Mouse (Mus musculus) cerebellum, adult (tissue): ENCODE results near the gene Gm10142.
"Not testable (repeated sequence)": the region's sequence is repeated elsewhere in the genome, so short reads cannot be mapped to it uniquely, and the experiment has no call there.

Experiments
- ATAC-seq: cut with Nextera tagmentation; 2 replicates; pipeline ENCODE4 v1.9.2; 2017; ENCODE audit warnings: mild to moderate bottlenecking, moderate library complexity, mixed read lengths; ENCODE audit not compliant: insufficient number of reproducible peaks, low FRiP score, low TSS enrichment

Gm10142 gene

DNA sequence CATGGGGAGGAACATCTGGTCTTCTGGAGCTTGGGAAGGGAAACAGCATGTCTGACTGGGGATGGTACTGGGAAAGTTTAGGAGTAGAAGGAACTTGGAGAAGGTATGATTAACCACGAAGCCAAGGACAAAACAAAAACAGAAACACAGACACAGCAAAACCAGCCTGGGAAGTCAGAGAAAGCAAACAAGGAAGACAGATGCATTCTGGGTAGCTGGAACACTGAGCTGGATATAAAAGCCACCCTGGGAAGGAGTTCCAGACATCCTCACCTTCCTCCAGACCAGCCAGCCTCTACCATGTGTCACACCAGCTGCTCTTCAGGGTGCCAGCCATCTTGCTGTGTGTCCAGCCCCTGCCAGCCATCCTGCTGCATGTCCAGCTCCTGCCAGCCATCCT lies at the start of gene Gm10142:
Gm10142 (plus strand) TSS at position 301 of the 400 bp plus-strand sequence.
- no peak for ATAC-seq

DNA sequence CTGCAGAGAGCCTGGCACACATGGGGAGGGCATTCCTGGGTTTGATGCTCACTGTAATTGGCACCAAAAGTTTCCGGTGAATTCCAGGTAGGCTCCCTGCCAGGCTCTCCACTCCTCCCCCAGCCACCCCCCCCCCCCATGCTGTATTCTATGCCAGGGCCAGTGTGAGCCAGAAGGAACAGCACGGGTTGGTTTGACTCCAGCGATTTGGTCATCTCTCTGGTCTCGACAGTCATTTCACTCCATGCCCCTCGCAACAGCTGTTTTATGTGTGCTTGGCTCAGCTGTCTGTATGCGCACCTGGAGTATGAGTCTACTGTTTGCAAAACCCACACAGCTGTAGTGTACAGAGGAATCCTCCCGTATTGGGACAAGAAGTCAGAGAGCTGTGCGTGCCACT lies 49.3 kb upstream of the Gm10142 start:
- no peak for ATAC-seq

DNA sequence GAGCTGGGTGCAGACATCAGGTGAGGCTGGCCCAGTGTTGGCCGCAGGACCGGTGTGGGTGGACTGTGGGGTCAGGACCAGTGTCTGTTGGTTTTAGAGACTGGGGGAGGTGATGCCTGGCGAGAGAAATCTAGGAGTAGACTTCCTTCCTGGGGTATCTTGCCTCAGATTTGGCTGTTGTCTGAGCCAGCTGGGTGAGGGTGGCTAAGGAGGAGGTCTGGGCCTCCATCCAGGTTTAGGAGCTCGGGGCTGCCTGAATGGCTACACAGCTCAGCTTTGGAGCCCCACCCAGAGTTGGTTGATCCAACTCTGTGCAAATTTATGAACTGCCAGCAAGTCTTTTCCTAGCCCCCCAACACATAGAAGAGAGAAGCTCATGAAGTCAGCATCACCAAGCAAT lies 48.2 kb upstream of the Gm10142 start:
- ATAC-seq: no peak

DNA sequence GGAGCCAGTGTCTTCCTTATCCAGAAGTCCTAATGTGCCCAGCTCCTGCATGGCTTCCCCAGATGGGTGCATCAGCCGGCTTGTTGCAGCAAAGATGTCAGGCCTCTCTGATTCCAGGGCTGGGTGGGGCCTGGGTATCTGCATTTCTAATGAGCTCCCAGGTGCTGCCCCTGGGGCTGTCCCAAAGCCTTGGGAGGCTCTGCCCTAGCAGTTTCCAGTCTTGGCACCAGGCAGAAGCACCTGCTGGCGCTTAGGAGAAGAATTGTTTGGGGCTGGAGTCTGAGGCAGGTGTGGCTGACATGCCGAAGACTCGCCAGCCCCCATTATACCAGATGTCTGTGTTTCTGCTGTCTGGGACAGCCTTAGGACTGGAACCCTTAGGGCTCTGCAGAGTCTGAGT lies 44.9 kb upstream of the Gm10142 start:
- no peak for ATAC-seq

DNA sequence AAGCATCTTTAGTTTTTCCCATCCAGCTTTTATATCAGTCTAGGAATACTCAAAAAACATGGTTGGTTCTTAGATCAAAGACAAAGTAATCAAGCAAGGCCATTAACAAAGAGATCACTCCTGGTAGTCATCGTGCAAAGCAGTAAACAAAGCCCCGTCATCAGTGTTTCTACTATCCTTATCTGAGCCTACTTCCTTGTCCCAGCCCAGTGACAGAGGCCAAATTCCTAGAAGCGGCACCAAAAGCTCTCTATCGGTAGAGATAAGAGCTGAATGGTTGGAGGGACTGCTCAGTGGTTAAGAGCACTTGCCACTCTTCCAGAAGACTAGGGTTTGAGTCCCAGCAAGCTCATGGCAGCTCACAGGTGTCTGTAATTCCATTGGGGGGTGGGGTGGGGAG lies 44.1 kb upstream of the Gm10142 start:
- no peak for ATAC-seq

DNA sequence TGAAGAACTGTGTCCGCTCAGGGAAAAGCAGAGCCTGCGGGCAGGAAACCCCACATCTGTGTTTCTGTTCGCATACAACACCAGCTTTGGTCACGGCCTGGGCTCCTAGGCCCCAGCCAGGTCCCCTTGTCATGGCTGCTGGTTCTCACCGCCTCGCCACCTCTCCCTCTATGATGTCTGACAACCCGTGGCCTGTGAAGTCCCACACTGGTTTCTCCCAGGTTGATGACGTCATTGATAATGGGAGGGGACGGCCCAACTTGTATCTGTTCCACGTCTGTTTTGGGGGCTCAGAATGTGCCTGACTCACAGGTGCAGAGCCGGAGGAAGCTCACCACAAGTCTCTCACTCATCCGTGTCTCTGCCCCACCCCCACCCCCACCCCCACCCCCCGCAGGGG lies 41.8 kb upstream of the Gm10142 start:
- ATAC-seq: no peak

DNA sequence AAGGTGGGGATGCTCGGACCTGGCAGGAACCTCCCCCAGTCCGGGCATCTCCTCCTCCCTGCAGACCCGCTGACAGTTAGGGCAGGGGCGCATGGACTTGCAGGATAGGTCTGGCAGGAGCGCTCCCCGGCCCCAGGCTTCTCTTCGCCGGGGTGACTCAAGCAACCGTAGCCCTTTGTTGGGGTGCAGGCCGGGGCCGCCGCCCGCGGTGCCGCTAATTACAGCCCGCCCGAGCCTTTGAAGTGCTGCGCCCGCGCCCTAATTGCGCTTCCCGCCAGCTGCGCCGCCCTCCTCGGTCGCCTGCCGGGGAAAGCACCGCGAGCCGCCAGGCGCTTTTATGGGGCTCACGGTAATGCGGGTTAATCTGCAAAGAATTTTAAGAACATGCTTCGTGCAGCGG lies 38.0 kb upstream of the Gm10142 start:
- ATAC-seq: no peak

DNA sequence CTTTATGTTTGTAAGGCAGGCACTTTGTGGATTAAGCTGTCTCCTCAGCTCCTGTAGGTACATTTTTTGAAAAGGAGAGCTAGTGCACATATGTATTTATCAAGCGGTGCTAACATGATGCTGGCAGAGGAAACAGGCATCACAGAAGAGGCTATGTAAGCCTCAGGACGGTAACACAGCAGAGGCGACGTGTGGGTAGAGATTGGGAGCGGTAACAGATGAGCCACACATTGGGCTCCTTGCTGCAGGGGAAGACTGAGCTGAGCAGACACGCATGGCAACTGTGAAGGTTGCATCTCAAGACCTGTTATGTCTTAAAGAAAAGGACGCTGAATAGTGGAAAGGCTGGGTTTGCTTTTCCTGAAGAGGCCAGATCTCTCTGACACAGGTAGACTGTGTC lies 32.6 kb upstream of the Gm10142 start:
- no peak for ATAC-seq

DNA sequence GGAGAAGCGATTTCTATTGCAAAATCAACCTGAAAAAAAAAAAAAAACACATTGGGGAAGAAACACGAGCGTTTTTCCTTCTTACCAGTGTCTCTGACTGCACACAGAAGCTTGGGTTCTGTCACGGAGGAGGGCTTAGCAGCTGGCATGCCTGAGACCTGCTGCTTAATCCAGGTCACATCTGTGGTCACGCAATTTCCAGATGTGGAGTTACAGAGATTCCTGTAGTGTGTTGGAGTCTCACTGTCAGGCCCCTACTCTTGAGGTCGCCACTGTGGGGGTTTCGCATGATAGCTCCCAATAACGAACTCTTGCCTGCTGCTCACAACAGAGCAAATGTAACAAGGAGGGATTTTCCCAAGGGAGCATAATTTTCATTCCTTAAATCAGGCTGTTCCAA lies 31.4 kb upstream of the Gm10142 start:
- ATAC-seq: no peak

DNA sequence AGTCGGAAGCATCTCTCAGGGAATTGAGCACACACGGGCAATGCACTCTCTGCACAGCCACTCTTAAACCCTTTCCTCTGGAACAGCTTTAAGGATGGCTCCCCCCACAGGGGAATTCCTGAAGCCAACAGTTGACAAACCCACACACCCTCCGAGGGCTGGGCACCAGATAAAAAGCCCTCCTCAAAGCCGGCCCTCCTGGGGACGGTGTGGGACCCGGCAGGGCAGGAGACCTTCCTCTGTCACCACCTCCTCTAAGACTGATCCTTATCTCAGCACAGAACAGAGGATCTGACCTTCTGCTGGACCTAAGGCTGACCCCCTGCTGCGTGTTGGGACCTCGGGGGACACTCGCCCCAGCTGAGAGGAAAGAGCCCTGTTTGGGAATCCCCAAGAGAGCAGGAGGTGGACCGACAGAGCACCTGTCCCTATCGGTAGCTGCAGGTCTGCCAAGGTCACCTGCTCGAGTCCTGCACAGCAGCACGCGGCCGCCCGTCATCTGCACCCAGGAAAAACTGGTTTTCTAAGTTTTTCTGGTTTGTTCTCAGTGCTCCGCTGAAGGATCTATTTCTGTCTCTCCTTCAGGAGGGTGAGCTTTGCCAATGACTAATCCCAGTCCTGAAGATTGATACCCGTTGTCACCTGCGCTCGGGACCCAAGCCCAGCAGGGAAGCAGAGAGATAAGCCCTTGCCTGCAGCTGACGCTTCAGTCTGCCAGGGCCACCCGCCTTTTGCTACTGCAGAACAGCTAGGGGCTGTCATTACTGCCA lies 29.5 kb upstream of the Gm10142 start, which contains the start of gene Tspear:
Tspear (plus strand) TSS at position 675 of the 770 bp plus-strand sequence.
- ATAC-seq: no peak

DNA sequence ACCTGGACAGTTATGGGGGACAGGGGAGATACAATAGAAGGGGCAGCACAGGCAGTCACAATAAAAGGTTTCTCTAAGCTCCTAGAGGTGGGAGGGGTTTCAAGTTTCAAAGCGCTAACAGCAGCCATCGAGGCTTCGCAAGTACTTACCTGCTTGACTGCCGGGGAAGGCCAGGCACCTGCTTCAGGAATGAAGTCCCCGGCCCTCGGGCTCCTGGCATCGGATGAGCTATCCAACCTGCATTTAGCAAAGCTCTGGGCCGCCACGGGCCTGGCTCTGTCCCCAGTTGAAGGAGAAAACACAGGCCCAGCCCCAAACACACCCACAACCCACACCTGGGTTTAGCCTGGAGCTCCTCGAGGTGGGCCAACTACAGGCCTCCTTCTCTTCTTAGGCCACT lies 28.6 kb upstream of the Gm10142 start:
- ATAC-seq: no peak

DNA sequence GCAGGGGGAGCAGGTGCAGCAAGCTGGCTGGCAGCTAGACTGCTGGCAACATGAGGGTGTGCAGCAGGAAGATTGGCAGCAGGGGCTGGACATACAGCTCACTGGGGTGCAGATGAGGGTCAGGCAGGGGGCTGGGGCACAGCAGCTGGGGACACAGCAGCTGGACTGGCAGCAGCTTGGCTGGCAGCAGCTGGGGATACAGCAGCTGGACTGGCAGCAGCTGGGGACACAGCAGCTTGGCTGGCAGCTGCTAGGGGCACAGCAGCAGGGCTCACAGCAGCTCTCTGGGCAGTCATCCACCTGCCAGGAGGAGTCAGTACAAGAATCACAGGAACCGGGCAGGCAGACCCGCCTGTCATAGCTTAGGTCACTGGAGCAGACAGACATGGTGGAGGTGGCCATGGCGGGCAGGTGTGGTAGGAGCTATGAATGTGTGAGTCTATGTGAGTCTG lies 25.2 kb upstream of the Gm10142 start, which contains the start of gene Gm19402:
Gm19402 (minus strand) TSS at position 402 of the 452 bp plus-strand sequence.
- ATAC-seq: not testable (repeated sequence)

DNA sequence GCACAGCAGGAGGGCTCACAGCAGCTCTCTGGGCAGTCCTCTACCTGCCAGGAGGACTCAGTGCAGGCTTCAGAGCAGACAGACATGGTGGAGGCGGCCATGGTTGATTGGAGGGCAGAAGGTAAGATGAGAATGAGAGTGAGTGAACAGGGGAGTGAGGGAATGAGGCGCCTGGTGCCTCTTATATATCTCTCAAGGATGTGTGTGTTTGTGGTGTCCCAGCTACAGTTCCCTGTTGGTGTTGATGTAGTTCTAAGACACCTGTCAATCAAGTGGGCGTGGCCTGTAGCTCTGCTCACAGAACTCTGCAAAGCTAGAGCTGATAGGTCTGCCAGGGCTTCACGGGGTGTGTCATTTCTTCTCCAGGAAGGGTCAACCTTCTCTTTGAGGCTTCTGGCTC lies 18.5 kb upstream of the Gm10142 start, which contains the start of gene Gm9508:
Gm9508 (minus strand) TSS at position 101 of the 400 bp plus-strand sequence.
- ATAC-seq: no peak

DNA sequence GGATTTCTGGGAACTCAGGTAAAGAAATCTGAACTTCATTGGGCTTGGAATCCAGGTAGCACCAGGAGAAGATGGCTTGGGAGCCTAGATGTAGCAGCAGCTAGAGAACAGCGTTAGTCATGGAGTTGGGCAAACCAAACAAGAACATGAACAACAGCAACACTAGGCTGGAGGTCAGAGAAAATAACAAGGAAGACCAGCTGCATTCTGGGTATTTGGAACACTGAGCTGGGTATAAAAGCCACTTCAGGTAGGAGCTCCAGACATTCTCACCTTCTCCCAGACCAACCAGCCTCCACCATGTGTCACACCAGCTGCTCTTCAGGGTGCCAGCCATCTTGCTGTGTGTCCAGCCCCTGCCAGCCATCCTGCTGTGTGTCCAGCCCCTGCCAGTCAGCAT lies 9.3 kb upstream of the Gm10142 start, which contains the start of gene Gm10272:
Gm10272 (plus strand) TSS at position 301 of the 400 bp plus-strand sequence.
- no peak for ATAC-seq

DNA sequence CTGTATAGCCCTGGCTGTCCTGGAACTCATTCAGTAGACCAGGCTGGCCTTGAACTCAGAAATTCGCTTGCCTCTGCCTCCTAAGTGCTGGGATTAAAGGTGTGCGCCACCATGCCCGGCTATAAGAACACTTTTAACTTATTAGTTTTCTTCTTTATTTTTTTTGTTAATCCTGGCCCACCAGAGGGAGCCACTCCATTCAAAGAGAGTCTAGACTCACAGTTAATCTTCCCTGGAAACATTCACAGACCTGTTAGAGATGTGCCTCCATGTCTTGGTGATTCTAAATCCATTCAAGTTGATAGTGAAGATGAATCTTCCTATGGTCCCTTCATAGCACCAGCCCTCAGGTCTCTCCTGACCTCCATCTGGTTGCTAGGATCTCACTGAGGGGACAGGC lies 5.8 kb upstream of the Gm10142 start:
- no peak for ATAC-seq

DNA sequence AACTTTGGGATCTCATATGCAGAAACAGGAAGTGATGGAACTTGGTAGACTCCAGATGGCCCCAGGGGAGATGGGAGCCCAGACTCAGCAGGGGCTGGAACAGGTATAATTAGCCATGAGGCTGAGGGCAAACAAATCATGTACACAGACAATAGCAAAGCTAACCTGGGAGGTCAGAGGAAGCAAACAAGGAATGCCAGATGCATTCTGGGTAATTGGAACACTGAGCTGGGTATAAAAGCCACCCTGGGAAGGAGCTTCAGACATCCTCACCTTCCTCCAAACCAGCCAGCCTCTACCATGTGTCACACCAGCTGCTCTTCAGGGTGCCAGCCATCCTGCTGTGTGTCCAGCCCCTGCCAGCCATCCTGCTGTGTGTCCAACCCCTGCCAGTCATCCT lies 4.5 kb upstream of the Gm10142 start, which contains the start of gene Gm10024:
Gm10024 (plus strand) TSS at position 301 of the 400 bp plus-strand sequence.
- not testable (repeated sequence) for ATAC-seq

DNA sequence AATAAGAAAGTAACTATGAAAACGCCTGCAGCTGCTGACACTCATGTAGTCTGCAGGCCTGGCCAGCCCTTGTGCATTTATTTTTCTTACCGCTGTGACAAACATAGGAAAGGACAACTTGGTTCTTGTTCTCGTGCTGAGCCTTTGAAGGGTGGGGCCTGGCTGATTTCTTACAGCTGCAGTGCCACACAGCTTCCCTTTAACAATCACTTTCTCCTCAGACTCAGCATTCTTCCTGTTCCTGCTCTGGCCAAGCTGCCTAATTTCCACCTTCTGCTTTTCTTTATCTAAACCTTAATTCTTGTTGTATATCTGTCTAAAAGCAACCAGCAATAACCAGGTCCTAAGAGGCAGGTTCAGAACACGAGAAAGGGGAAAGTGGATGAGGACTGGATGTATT lies 1.9 kb upstream of the Gm10142 start:
- ATAC-seq: no peak

DNA sequence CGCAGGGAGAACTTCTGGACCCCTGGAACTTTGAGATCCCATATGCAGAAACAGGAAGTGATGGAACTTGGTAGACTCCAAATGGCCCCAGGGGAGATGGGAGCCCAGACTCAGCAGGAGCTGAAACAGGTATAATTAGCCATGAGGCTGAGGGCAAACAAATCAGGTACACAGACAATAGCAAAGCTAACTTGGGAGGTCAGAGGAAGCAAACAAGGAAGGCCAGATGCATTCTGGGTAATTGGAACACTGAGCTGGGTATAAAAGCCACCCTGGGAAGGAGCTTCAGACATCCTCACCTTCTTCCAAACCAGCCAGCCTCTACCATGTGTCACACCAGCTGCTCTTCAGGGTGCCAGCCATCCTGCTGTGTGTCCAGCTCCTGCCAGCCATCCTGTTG lies 4.7 kb downstream of the Gm10142 start, which contains the start of gene Krtap12-1:
Krtap12-1 (plus strand) TSS at position 301 of the 400 bp plus-strand sequence.
- ATAC-seq: not testable (repeated sequence)

DNA sequence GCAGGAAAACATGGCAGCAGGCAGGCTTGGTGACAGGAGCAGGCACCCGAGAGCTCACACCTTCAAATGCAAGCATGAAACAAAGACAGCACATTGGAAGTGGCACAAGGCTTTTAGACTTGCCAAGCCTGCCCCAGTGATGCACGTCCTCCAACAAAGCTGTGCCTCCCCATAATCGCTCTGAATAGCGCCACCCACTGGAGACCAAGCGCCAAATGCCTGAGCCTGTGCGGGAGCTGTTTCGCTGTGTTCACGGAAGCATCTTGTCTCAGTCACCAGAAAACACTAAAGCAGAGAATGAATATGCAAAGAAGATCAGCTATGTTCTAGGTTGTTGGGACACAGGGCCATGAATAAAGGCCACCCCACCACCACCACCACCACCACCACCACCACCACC lies 9.2 kb downstream of the Gm10142 start:
- no peak for ATAC-seq

DNA sequence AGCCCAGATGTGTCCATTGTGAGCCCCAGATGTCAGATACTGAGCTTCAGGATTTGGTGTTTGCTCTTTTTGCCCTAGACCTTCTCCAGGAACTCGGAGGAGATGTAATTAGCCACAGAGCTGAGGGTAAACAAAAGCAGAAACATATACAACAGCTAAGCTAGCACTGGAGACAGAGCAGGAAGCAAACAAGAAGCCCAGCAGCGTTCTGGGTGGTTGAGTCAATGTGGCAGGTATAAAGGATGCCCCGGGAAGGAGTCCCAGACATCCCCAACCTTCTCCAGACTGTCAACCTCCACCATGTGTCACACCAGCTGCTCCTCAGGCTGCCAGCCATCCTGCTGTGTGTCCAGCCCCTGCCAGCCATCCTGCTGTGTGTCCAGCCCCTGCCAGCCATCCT lies 10.6 kb downstream of the Gm10142 start, which contains the start of gene Gm10100:
Gm10100 (plus strand) TSS at position 301 of the 400 bp plus-strand sequence.
- ATAC-seq: no peak

DNA sequence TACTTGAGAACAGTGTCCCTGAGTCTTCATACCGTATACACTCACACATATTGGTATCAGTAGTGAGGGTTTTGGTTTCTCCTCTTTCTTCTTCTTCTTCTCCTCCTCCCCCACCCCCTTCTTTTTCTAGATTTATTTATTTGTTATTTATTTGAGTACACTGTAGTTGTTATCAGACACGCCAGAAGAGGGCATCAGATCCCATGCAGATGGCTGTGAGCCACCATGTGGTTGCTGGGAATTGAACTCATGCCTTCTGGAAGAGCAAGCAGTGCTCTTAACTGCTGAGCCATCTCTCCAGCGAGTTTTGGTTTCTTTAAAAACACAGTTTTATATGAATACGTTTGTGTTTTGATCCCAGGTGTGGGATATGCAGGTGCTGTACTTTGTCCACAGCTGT lies 12.7 kb downstream of the Gm10142 start:
- no peak for ATAC-seq

DNA sequence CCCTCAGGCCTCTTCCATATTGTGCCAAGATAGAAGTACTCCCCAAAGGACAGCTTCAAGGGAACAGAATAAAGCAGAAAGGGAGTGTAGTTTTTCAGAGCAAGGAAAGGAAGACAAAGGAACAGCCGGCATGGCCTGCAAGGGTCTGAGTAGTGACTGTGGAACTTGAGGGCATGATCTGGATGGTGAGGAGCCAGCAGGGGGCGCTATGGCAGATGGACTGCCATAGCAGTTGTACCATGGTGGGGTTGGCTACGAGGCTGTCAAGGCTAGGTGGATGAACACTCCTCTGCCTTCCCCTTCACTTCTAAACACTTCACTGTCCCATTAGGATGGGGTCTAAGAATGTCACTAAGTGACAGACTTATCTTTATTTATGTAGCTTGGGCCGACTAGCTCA lies 13.6 kb downstream of the Gm10142 start:
- no peak for ATAC-seq
